Mouse (Mus musculus) T-cell, adult 66 days (primary cell): ENCODE data around the gene Sstr2. TPM values are rescaled to one million over a fixed set of nuclear protein-coding genes. Genes with fewer than 3 reads are reported as not detected.

Source experiments
- total RNA-seq, 2 experiments: library from RNA; stranded (reverse); gene quantifications; 3 replicates in 1 of 2; 4 replicates in 1 of 2; pipeline ENCODE4 v1.2.4; 2023

The Sstr2 gene
- total RNA-seq: not detected

DNA sequence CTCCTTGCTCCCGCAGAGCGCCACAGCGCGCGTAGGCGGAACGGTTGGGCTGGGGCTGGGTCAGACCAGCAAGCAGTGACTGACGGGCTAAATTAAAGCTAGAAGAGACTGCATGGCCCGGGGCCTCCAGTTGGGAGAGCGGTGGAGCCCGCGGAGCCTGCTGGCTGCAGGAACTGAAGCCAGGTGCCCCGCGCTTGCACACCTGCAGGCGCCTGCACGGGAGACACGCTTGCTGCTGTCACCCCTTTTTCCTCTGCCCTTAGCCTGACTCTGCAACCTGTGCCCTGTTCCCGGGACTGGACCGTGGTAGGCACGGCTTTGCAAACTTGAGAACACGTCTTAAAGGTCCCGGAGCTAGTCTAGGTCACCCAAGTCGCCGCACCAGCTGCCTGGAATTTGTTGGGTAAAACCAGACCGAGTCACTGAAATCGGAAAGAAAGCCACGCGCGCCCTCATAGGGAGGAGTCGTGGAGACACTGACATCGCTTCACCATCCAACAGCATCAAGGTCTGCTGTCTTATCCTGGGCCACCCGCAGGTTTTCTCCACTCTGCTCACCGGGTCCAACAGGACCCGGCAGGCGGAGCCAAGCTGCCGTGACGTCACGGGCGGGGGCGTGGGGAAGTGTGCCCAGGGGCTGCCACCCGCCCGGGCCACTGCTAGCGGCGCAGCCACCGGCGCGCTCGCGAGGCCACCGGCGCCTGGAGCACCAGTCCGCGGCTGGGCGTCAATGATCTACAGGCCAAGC is at the start of gene Sstr2:
Sstr2 (plus strand) TSS at position 671 of the 748 bp plus-strand sequence.

DNA sequence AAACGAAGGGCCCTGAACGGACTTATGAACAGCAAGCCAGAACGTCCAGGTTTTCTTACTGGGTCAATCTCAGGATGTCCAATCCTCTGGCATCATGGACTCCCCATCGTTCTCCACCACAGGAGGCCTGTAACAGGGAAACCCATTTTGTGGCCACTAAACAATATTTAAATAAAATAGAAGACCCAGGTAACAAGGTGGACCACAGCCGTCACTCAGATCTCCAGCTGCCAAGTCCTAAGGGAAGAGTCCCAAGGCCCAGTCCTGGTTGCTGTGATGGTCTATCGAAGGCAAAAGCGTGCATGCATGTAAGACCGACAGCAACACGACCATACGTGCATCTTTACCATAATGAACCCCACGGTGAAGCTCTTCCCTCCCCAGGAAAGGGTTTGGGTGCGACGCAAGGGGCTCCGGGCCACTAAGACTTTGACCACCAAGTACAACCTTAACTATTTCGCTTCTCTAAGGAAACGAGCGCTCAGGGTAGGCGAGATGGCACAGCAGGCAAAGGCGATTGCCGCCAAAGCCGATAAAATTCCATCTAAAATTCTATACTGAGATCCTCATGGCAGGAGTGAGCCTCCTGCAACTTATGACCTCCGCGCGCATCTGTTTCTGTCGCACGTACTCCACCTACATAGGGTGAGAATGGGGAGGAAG is 29.7 kb downstream of the Sstr2 start, which contains the start of gene Cog1:
Cog1 (plus strand) TSS at position 480 of the 663 bp plus-strand sequence.

DNA sequence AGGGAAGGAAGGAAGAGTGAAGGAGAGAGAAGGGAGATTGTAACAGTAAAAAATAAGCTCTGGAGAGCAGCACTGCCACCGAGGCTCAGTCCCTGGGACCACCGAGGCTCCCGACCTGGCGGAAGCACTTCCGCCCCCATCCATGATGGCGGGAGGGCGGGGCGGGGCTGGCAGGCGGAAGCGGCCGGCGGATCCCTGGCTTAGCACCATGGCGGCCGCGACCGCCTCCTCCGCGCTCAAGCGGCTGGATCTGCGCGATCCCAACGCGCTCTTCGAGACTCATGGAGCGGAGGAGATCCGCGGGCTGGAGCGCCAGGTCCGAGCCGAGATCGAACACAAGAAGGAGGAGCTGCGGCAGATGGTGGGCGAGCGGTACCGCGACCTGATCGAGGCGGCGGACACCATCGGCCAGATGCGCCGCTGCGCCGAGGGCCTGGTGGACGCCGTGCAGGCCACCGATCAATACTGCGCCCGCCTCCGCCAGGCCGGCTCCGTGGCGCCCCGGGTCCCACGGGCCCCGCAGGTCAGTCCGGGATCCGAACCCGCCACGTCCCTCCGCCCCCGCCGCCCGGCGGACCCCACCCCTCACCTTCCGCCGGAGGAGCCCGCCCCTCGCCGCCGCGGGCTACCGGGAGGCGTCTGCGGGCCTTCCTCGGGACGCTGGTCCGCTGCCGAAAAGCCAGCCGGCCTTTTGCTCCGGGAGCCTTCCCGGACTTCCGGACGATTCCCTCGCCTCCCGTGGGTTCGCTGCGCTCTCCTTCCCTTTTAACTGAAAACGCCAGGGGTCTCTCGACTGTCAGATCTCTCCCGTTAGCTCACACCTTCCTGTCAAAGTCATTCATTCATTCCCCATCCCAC is 30.4 kb downstream of the Sstr2 start, which contains the start of gene Slc39a11:
Slc39a11 (minus strand) TSS at position 727 of the 858 bp plus-strand sequence.

Other genes with a start within 250 kb of the Sstr2 start
- 10 to 100 TPM; 50.7 to 58.0 TPM for gene Cog1, start 29.8 kb downstream of the Sstr2 start, total RNA-seq
- gene Slc39a11, start 30.7 kb downstream of the Sstr2 start, total RNA-seq: 10 to 100 TPM; 16.8 to 17.2 TPM
- 10 to 100 TPM; 22.4 to 27.7 TPM for gene Fam104a, start 64.8 kb downstream of the Sstr2 start, total RNA-seq
- 10 to 100 TPM; 17.6 to 21.7 TPM for gene D11Wsu47e, start 65.1 kb downstream of the Sstr2 start, total RNA-seq
- gene Cpsf4l, start 90.7 kb downstream of the Sstr2 start, total RNA-seq: not detected
- 1 to 10 TPM; 2.8 to 3.9 TPM for gene Cdc42ep4, start 132.5 kb downstream of the Sstr2 start, total RNA-seq